Mouse (Mus musculus): Measurements from ENCODE around the gene Btbd18. TPM values are rescaled to one million over a fixed set of nuclear protein-coding genes. Genes with fewer than 3 reads are reported as not detected.
A peak's percentile ranks its signal among the peaks of the same experiment; 100 is the strongest.

Gene Btbd18
- polyA plus RNA-seq, 1 experiment: not detected

DNA sequence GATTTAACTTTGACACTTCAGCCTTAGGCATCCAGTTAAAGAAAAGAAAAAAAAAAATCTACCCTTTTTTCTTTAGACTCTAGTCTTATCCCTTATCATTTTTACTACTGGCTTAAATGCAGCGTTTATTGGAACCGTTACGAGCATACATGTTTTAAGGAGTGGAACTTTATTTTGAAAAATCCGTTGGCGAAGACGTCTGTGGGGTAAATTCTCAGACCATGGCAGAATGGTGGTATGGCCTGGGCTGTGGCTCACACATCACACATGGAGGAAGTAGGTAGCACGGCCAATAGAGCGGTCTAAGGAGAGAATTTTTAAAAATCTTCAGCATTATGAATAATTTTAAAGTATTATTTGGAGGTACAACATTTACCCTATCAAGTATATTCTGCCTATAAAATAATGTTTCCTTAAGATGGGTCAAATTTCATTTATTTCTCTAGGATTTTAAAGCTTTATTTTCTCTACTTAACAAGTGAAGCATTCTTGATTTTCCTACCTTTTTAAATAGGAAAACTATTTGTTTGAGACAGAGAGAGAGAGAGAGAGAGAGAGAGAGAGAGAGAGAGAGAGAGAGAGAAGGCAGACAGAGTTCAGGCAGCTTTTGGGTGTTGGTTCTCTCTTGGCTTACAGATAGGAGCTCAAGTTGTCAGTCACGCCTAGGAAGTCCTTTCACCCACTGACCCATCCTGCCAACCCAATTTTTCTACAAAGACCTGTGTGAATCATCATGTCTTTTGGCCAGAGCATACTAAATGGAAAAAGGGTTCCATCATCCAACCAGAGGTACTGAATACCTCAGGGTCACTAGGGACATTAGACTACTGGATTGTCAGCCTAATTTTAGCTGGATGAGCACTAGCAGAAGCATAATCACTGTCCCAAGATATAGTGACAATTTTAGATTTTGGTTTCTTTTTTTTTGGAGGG, 57.8 kb downstream of the Btbd18 start:
- Histone ChIP-seq H3K4me3 (ENCODE audit: control insufficient read depth, insufficient read depth, low read length) (peak overlapping the region; percentile 75; the same call in 1 of the 2 replicates), H3K36me3 (ENCODE audit: control insufficient read depth, insufficient read depth, low read length) (no peaks in the 10 kb centered on the region), H3K27ac (ENCODE audit: control insufficient read depth, insufficient read depth, low read length) (no peak overlapping the region; the same call in 1 of the 2 replicates), H3K4me1 (replicated peaks; ENCODE audit: control insufficient read depth, insufficient read depth, low read length) (peaks cover 3% of the 10 kb centered on the region), H3K27me3 (ENCODE audit: control insufficient read depth, insufficient read depth, low read length) (no peaks in the 10 kb centered on the region)
- WGBS: 26% methylated on average over 9 of the region's 9 CpGs
- no peak for DNase-seq
- TF ChIP-seq CTCF (IDR thresholded peaks at IDR 0.05; ENCODE audit: borderline replicate concordance, control insufficient read depth, extremely low read depth, insufficient read depth, low read length, poor library complexity) (no peak), POLR2A (IDR thresholded peaks at IDR 0.05; ENCODE audit: control insufficient read depth, extremely low read depth, insufficient read depth, low read length, poor library complexity) (no peak)

DNA sequence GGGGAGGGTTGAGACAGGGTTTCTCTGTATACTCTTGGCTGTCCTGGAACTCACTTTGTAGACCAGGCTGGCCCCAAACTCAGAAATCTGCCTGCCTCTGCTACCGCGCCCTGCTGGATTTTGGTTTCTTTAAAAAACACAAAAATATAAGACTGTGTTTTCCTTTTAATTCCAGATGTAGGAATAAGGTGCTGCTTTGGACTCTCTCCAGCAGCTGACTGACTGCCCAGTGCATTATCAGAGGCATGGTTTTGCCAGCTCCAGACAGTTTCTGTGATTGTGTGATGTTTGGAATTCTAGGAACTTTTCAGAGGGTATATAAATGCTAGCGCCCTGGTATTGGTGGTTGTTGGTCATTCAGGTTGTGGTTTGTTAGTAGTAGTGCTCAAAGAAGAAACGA, 58.5 kb downstream of the Btbd18 start:
- TF ChIP-seq CTCF (IDR thresholded peaks at IDR 0.05; ENCODE audit: borderline replicate concordance, control insufficient read depth, extremely low read depth, insufficient read depth, low read length, poor library complexity): no peak
- TF ChIP-seq POLR2A (IDR thresholded peaks at IDR 0.05; ENCODE audit: control insufficient read depth, extremely low read depth, insufficient read depth, low read length, poor library complexity): no peak
- no peaks in the 10 kb centered on the region for H3K27me3 ChIP-seq (ENCODE audit: control insufficient read depth, insufficient read depth, low read length)
- H3K4me3 ChIP-seq (ENCODE audit: control insufficient read depth, insufficient read depth, low read length): no peak overlapping the region
- WGBS: 95% methylated on average over 4 of the region's 4 CpGs
- no peak for DNase-seq
- H3K36me3 ChIP-seq (ENCODE audit: control insufficient read depth, insufficient read depth, low read length): no peaks in the 10 kb centered on the region
- no peak overlapping the region for H3K27ac ChIP-seq (ENCODE audit: control insufficient read depth, insufficient read depth, low read length)
- peaks cover 3% of the 10 kb centered on the region for H3K4me1 ChIP-seq (replicated peaks; ENCODE audit: control insufficient read depth, insufficient read depth, low read length)

Other genes with a start within 250 kb of the Btbd18 start
- 7.5 and 8.7 TPM in 2 replicates for gene Calcrl, start 233.7 kb upstream of the Btbd18 start, polyA plus RNA-seq (2012; rRNA removed)
- gene Tfpi, start 182.3 kb upstream of the Btbd18 start, polyA plus RNA-seq (2012; rRNA removed): 1.5 and 2.3 TPM in 2 replicates
- gene Ctnnd1, start 8.3 kb upstream of the Btbd18 start, polyA plus RNA-seq (2012; rRNA removed): 10.5 and 13.6 TPM in 2 replicates
- 172 and 191 TPM in 2 replicates for gene Selenoh, start 11.7 kb downstream of the Btbd18 start, polyA plus RNA-seq (2012; rRNA removed)
- not detected in 2 replicates for gene Gm28635, start 19.0 kb downstream of the Btbd18 start, polyA plus RNA-seq (2012; rRNA removed)
- 10.6 and 11.6 TPM in 2 replicates for gene Med19, start 19.3 kb downstream of the Btbd18 start, polyA plus RNA-seq (2012; rRNA removed)
- gene Tmx2, start 20.1 kb downstream of the Btbd18 start, polyA plus RNA-seq (2012; rRNA removed): 50.2 and 53.8 TPM in 2 replicates
- gene Zdhhc5, start 56.1 kb downstream of the Btbd18 start, polyA plus RNA-seq (2012; rRNA removed): 53.6 and 57.1 TPM in 2 replicates
- 25.0 and 29.3 TPM in 2 replicates for gene Clp1, start 68.3 kb downstream of the Btbd18 start, polyA plus RNA-seq (2012; rRNA removed)
- 1.2 and 2.0 TPM in 2 replicates for gene Ypel4, start 75.0 kb downstream of the Btbd18 start, polyA plus RNA-seq (2012; rRNA removed)
- 0.15 TPM in 1 of 2 replicates, not detected in the other for gene Gm19426, start 84.6 kb downstream of the Btbd18 start, polyA plus RNA-seq (2012; rRNA removed)
- gene Serping1, start 116.4 kb downstream of the Btbd18 start, polyA plus RNA-seq (2012; rRNA removed): 64.6 and 93.7 TPM in 2 replicates
- 27.7 and 35.3 TPM in 2 replicates for gene Ube2l6, start 139.7 kb downstream of the Btbd18 start, polyA plus RNA-seq (2012; rRNA removed)
- gene Smtnl1, start 163.6 kb downstream of the Btbd18 start, polyA plus RNA-seq (2012; rRNA removed): 0.60 and 0.94 TPM in 2 replicates
- gene Timm10, start 167.9 kb downstream of the Btbd18 start, polyA plus RNA-seq (2012; rRNA removed): 23.0 and 29.0 TPM in 2 replicates
- 106 and 123 TPM in 2 replicates for gene Slc43a1, start 179.8 kb downstream of the Btbd18 start, polyA plus RNA-seq (2012; rRNA removed)
- gene Rtn4rl2, start 227.6 kb downstream of the Btbd18 start, polyA plus RNA-seq (2012; rRNA removed): 1.8 and 2.1 TPM in 2 replicates